Mouse (Mus musculus) intestine, postnatal 0 days (tissue): ENCODE measurements around the gene Mthfr. TPM values are rescaled to one million over a fixed set of nuclear protein-coding genes. Genes with fewer than 3 reads are reported as not detected.

Source experiments
- ATAC-seq: fragments of 200-750 bp; cut with Nextera tagmentation; 2 replicates; pipeline ENCODE4 v1.8.0; 2017; ENCODE audit warnings: mild to moderate bottlenecking, moderate TSS enrichment, moderate library complexity
- H3K27ac ChIP-seq: fragments of 300-500 bp; sonication (generic); 2 replicates; pipeline ENCODE4 v1.5.1; 2014; ENCODE audit warnings: mild to moderate bottlenecking, low read depth, low read length, moderate library complexity
- H3K27me3 ChIP-seq: fragments of 300-500 bp; sonication (generic); replicated peaks from 2 replicates; pipeline ENCODE4 v1.6.1; 2014; ENCODE audit warnings: low read length, mixed read lengths; ENCODE audit not compliant: control insufficient read depth, insufficient read depth
- H3K36me3 ChIP-seq: fragments of 300-500 bp; sonication (generic); 2 replicates; pipeline ENCODE4 v1.6.1; 2014; ENCODE audit warnings: mild to moderate bottlenecking, moderate library complexity; ENCODE audit not compliant: control insufficient read depth, insufficient read depth
- H3K4me1 ChIP-seq: fragments of 300-500 bp; sonication (generic); replicated peaks from 2 replicates; pipeline ENCODE4 v1.6.1; 2014; ENCODE audit warnings: antibody characterized with exemption, low read length, mixed read lengths; ENCODE audit not compliant: control insufficient read depth, insufficient read depth
- H3K4me2 ChIP-seq: fragments of 300-500 bp; sonication (generic); replicated peaks from 2 replicates; pipeline ENCODE4 v1.6.1; 2014; ENCODE audit warnings: low read depth, mild to moderate bottlenecking, moderate library complexity
- H3K4me3 ChIP-seq: fragments of 300-500 bp; sonication (generic); 2 replicates; pipeline ENCODE4 v1.5.1; 2014; ENCODE audit warnings: low read depth, low read length
- H3K9ac ChIP-seq: fragments of 300-500 bp; sonication (generic); 2 replicates; pipeline ENCODE4 v1.6.1; 2014; ENCODE audit warnings: mild to moderate bottlenecking, low read depth, low read length
- H3K9me3 ChIP-seq: fragments of 300-500 bp; sonication (generic); 2 replicates; pipeline ENCODE4 v1.6.1; 2016; ENCODE audit warnings: mixed run types; ENCODE audit not compliant: control insufficient read depth
- CTCF ChIP-seq: sonication (generic); IDR thresholded peaks from 2 replicates; pipeline ENCODE4 v1.5.1; 2016; ENCODE audit warnings: low read depth, mild to moderate bottlenecking, control low read depth, antibody characterized with exemption, moderate library complexity
- WGBS: fragments of 180-500 bp; shearing (Covaris S2); extraction: QIAGEN DNeasy Blood & Tissue Kit; methylation state at CpG from one replicate; pipeline ENCODE4 v1.1.7; 2014; 5-methylcytosine and 5-hydroxymethylcytosine counted together
- polyA plus RNA-seq: library from polyadenylated mRNA; unstranded; fragments of >200 nt; fragmentation: Nextera tagmentation; extraction: Ambion mirVana; gene quantifications from 2 replicates; pipeline ENCODE4 v1.2.1, GENCODE M21; 2015

The Mthfr gene
- polyA plus RNA-seq, 1 experiment from 2014 or later: 11.7 TPM

DNA sequence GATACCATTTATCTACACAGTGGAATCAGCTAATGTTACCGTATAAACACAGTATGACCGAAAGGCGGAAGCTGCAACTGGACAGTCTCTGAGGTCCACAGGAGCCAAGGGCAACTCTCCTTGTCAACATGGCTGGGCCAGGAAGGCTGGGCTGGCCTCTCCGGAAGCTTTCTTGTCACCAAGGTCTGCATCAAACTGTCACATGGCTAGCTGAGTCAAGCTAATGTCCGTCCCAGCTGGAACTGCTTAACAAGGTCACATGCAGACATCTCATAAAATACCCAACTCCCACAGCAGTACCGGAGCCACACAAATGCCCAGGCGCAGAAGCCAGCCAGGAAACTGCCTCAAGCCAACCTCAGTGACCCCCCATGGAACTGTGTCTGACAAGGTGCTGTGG lies 34.5 kb upstream of the Mthfr start:
- WGBS: 85% methylated on average over 7 of the region's 7 CpGs
- no peaks in the 10 kb centered on the region for H3K4me1 ChIP-seq
- H3K4me2 ChIP-seq: no peak overlapping the region
- no peak overlapping the region for H3K4me3 ChIP-seq
- H3K9ac ChIP-seq: no peak overlapping the region
- ATAC-seq: no peak
- no peaks in the 10 kb centered on the region for H3K27me3 ChIP-seq
- H3K27ac ChIP-seq: no peak overlapping the region
- no peaks in the 10 kb centered on the region for H3K9me3 ChIP-seq
- peaks cover 42% of the 10 kb centered on the region for H3K36me3 ChIP-seq
- TF ChIP-seq CTCF: no peak

DNA sequence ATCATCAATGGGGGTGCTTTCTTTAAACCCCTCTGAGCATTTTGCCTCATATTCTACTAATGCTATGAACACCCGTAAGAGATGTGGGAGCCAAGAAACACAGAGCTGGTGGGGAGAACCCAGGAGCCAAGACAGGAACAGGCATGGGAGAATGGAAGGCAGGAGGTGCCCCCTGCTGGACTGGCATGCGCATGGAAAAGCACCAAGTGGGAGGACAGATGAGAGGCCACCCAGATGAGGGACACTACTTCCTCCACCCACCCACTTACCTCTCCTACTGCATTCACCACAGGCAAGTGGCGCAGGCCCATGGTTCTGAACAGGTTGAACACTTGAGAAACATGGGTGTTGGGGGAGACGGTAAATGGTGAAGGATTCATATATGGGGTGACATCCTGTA lies 30.5 kb upstream of the Mthfr start:
- 79% methylated on average over 4 of the region's 4 CpGs for WGBS
- no peak overlapping the region for H3K27ac ChIP-seq
- no peak for ATAC-seq

DNA sequence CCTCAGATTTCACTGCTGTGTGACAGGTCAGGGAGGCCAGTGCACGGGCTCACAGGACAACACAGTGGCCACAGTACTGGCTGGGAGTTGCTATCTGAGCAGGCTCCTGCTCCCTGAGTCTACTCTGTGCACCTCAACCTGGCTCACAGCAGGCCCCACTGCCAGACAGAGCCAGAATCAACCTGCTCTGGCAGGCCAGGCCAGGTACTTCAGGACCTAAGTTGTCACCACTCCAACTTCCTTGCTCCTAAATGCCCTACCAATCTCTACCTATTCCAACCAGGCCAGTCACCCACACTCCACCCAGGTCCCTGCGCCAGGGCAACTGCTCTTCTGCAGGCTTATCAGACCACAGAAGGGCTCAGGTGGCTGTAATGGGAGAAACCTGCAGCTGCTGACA lies 29.2 kb upstream of the Mthfr start:
- TF ChIP-seq CTCF: no peak
- peaks cover 91% of the 10 kb centered on the region for H3K36me3 ChIP-seq
- H3K4me1 ChIP-seq: no peaks in the 10 kb centered on the region
- H3K27me3 ChIP-seq: no peaks in the 10 kb centered on the region
- H3K9ac ChIP-seq: no peak overlapping the region
- H3K9me3 ChIP-seq: no peaks in the 10 kb centered on the region
- H3K4me2 ChIP-seq: no peak overlapping the region
- ATAC-seq: no peak
- H3K27ac ChIP-seq: no peak overlapping the region
- WGBS: 92% methylated on average over 2 of the region's 2 CpGs
- H3K4me3 ChIP-seq: no peak overlapping the region

More for the DNA sequence above, 30.5 kb upstream of the Mthfr start:
- Histone ChIP-seq H3K4me3 (no peak overlapping the region), H3K27me3 (no peaks in the 10 kb centered on the region), H3K36me3 (peaks cover 79% of the 10 kb centered on the region), H3K4me2 (no peak overlapping the region), H3K9ac (no peak overlapping the region), H3K4me1 (no peaks in the 10 kb centered on the region), H3K9me3 (no peaks in the 10 kb centered on the region)
- TF ChIP-seq CTCF: peak; percentile 79

DNA sequence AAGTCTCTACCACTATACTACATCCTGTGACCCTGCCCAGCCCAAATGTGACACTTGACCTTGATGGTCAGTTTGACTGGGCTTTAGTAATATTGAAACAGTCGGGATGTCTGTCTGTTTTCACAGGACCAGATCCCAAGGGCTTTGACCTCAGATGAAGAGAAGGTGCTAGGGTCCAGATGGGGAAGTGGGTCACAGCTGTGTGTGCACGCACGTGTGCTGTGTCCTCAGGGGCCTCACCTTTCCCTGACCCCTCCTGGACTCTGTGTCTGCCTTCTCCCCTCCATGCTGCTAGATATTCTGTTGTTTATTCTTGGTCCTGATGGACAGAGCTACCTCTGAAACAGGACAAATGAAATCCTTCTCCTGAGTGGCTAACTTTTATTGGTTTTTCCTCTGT lies 27.5 kb upstream of the Mthfr start:
- Histone ChIP-seq H3K4me3 (no peak overlapping the region), H3K4me1 (no peaks in the 10 kb centered on the region), H3K4me2 (no peak overlapping the region), H3K27me3 (no peaks in the 10 kb centered on the region), H3K27ac (no peak overlapping the region), H3K9me3 (no peaks in the 10 kb centered on the region), H3K9ac (no peak overlapping the region), H3K36me3 (peaks cover 89% of the 10 kb centered on the region)
- WGBS: 76% methylated on average over 3 of the region's 3 CpGs
- no peak for TF ChIP-seq CTCF
- no peak for ATAC-seq

DNA sequence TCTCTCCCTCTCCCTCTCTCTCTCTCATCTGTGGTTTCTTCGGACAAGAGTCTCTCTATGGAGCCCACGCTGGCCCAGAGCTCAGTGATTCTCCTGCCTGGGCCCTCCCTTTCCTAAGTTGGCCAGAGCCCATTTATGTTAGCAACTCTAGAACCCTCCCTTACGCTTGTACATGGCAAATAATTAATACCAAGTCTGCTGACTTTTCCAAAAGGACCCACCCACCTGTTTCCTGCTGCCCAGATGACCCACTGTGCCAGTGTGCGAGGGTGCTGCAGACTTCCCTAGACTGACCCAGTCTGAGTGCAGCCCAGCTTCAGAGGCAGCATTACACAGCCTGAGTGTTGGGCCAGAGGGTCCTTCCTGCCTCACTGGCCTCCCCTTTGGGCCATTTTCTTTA lies 26.7 kb upstream of the Mthfr start:
- 90% methylated on average over 4 of the region's 4 CpGs for WGBS
- no peak for TF ChIP-seq CTCF
- Histone ChIP-seq H3K4me3 (no peak overlapping the region), H3K4me2 (no peak overlapping the region), H3K4me1 (no peaks in the 10 kb centered on the region), H3K27ac (no peak overlapping the region), H3K27me3 (no peaks in the 10 kb centered on the region), H3K9me3 (no peaks in the 10 kb centered on the region), H3K36me3 (peaks cover 81% of the 10 kb centered on the region), H3K9ac (no peak overlapping the region)
- no peak for ATAC-seq

DNA sequence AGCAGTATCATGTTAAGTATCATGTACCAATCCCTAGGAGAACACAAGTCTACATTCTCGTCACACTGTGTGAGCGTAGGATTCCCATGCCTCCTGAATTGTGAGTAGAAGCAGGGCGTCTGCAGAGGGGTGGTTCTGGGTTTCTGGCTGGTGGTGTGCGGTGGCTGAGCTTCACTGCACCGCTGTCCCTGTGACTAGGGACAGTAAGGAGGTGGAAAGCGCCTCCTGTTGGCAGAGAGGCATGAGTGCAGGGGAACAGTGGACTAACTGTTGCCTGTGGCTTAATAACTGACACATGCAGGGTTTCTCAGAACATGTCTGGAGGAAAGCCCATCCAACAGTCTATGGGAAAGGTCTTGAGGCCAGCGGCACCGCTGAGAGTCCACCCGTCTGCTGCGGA lies 23.5 kb upstream of the Mthfr start:
- 84% methylated on average over 10 of the region's 10 CpGs for WGBS
- no peak overlapping the region for H3K4me2 ChIP-seq
- peak; percentile 60 for TF ChIP-seq CTCF

DNA sequence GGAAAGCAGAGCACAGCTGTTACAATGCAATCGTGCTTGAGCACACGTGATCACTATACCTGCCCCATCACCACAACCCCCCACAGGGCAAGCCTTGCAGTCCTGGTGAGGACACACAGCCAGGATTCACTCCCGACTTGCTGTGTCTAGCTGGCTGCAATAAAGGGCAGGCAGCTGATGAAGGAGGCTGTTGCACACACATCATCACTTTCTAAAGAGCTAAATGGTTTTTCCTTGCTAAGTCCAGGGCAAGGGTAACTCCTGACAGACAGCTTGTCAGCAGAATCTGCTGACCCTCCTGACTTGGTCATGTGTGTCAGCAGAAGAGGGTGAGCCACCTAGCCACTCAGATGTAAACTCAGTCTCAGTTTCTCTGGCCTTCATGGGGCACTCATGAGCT lies 21.9 kb upstream of the Mthfr start:
- Histone ChIP-seq H3K4me2 (no peak overlapping the region), H3K36me3 (peaks cover 68% of the 10 kb centered on the region), H3K9me3 (no peaks in the 10 kb centered on the region), H3K4me1 (no peaks in the 10 kb centered on the region), H3K9ac (no peak overlapping the region), H3K27ac (0 out of 2 replicates have a peak overlapping the region, but pooled peaks have one; percentile 23), H3K27me3 (no peaks in the 10 kb centered on the region), H3K4me3 (no peak overlapping the region)
- WGBS: 72% methylated on average over 3 of the region's 3 CpGs
- peak; percentile 79 for ATAC-seq
- no peak for TF ChIP-seq CTCF

More for the DNA sequence above, 23.5 kb upstream of the Mthfr start:
- no peak overlapping the region for H3K9ac ChIP-seq
- no peak overlapping the region for H3K27ac ChIP-seq
- H3K9me3 ChIP-seq: no peaks in the 10 kb centered on the region
- H3K4me1 ChIP-seq: no peaks in the 10 kb centered on the region
- no peaks in the 10 kb centered on the region for H3K27me3 ChIP-seq
- peaks cover 76% of the 10 kb centered on the region for H3K36me3 ChIP-seq
- ATAC-seq: no peak
- no peak overlapping the region for H3K4me3 ChIP-seq
